Mouse (Mus musculus) liver, adult 2 months (tissue): ENCODE results near the gene Rpp21.

Source experiments
- CTCF ChIP-seq: fragments of 200-500 bp; IDR thresholded peaks from 2 replicates; pipeline ENCODE4 v1.5.1; 2011; ENCODE audit warnings: low read depth, low read length, control low read depth
- POLR2A ChIP-seq: fragments of 200-500 bp; IDR thresholded peaks from 2 replicates; pipeline ENCODE4 v1.6.1; 2011; ENCODE audit warnings: low read length, control low read depth; ENCODE audit not compliant: insufficient read depth; ENCODE audit errors: extremely low read depth

DNA sequence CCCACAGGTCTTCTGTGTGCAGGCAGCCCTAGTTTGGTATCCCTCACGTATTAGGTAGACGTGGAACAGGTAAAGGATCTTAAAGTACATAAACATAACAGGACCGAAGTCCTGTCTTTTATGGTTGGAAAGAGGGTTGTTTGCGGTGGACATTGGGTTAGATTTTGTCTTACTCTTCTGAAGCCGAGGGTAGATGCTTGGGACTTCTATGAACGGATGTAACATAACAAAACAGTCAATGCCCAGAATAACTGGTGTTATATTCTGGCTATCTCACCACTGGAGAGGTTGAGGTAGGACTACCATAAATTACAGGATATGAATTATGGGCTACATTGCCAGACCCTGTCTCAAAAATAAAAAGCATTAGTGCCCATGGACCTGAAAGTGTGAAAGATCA, at the start of gene Rpp21:
- TF ChIP-seq CTCF, result no peak
- TF ChIP-seq POLR2A, result no peak
